Mouse (Mus musculus) hematopoietic stem cell, adult 5-6 weeks (primary cell): Measurements from ENCODE around the gene Pygb. TPM values are rescaled to one million over a fixed set of nuclear protein-coding genes. Genes with fewer than 3 reads are reported as not detected.

Experiments used
- ATAC-seq, 2 experiments: fragments of 125-278 bp in 1 of 2; replicated peaks in 1 of 2; 2 replicates each; pipeline ENCODE4 v1.8.0; 2016 to 2017; ENCODE audit warnings: inconsistent platforms in 2 of 2, mild to moderate bottlenecking in 2 of 2, moderate number of reproducible peaks in 2 of 2, low read depth in 1 of 2, moderate TSS enrichment in 1 of 2; ENCODE audit not compliant: low FRiP score in 2 of 2, poor library complexity in 2 of 2, severe bottlenecking in 2 of 2, insufficient read depth in 1 of 2, low TSS enrichment in 1 of 2
- total RNA-seq: library from RNA; stranded (forward); fragments of 172-1452, 232-1000 nt; gene quantifications from 2 replicates; pipeline ENCODE4 v1.2.3, GENCODE M21; 2017

Gene Pygb
- total RNA-seq, result 38.5 and 52.3 TPM in 2 replicates

DNA sequence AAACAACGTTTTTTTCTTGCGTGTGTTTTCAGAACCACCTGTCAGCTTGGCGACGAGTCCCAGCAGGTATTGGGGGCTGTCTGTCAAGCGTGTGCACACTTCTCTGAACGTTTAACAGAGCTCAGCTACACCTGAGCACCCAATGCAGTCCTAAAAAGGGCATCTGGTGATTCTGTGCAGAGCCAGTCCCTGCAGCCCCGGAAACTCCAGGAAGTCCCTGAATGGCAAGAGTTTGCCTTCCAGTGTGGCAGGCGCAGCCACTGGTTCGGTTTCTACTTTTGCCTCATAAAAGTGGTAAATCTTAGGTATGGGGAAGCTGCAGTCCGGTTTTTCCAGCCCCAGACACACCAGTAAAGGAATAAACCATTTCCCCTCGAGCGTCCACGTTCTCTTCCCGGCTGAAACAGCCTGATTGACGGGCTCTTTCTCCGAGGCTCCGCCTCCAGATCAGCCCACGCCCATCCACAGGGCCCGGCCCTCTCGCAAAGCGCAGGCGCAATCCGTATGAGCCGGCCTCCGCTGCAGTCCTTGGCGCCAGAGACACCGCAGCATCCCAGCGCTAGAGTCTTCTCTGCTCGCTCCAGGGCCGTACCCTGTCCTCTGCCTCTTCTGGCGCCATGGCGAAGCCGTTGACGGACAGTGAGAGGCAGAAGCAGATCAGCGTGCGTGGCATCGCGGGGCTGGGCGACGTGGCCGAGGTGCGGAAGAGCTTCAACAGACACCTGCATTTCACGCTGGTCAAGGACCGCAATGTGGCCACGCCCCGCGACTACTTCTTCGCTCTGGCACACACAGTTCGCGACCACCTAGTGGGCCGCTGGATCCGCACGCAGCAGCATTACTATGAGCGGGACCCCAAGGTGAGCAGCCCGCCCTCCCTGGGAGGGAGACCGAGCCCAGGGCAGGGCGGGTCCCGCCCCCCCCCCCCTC lies at the start of gene Pygb:
Gene Pygb, plus strand, starts transcription at position 485 of the 930 bp plus-strand sequence.
- ATAC-seq, result peak; percentile 94 to 97

GRCm38 (mm10) chr2:150737881-150738280 lies 48.7 kb upstream of the Pygb start:
- no peak for ATAC-seq

GRCm38 (mm10) chr2:150740145-150740841 lies 46.2 kb upstream of the Pygb start:
- ATAC-seq, result no peak

DNA sequence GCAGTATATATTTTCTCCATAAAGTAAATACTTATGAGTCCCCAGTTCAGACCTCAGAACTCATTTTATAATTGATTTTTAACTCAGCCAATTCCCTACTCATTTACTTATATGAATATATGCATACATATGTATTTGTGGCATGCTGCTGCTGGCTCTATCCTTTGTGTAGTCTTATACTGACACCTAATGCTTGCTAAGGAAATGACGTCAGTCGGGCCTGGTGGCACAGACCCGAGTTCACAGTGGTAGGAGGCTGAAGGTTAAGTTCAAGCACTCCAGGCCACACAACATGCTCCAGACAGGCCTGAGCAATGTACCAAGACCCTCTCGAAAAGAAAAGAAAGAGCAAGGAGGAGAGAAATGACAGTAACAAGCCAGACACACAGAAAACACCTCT lies 45.1 kb upstream of the Pygb start:
- peak; percentile 46 to 57; a peak in 3 of 4 replicates for ATAC-seq

GRCm38 (mm10) chr2:150745016-150745415 lies 41.5 kb upstream of the Pygb start:
- no peak for ATAC-seq

DNA sequence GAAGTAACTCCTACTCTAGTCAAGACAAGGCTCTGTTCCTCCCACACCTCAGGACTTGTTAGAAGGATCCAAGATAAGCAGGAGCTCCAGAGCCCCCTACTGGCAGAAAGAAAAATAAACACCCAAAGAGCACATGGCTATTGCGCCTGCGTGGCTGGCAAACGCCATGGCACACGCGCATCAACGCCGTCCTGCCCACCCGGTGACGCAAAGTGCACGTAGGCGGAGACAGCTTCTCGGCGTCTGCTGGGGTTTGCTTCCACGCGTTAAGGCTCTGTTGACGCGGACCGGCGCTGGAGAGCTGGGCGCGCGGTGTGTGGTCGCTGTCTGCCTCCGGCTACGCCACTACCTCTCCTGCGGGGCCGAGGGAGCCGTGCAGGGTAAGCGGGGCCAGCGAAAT lies 37.7 kb upstream of the Pygb start, which contains the start of gene Entpd6:
Gene Entpd6, plus strand, starts transcription at position 189 of the 400 bp plus-strand sequence.
- peak; percentile 91 to 93 for ATAC-seq

DNA sequence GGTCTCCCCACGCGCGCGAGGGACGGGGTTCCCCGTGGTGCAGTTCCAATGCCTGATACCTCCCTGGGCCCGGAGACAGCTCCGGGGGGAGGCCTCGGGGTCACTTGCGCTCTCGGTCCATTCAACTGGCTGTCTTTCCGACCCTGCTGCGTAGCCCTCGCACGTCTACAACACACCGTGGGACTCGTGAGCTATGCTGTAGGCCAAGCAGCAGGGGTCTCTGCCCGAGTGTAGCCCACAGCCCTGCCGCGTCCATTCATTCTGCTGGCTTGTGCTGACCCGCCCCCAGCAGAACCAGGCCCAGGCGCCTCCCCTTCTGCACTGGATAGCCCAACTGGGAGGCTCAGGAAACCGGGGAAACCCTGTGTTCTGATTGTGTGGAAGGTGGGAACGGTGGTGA lies 37.3 kb upstream of the Pygb start:
- ATAC-seq, result peak; percentile 24 to 29; a peak in 3 of 4 replicates

GRCm38 (mm10) chr2:150750129-150750979 lies 36.2 kb upstream of the Pygb start:
- ATAC-seq, result peak; percentile 52 to 65

DNA sequence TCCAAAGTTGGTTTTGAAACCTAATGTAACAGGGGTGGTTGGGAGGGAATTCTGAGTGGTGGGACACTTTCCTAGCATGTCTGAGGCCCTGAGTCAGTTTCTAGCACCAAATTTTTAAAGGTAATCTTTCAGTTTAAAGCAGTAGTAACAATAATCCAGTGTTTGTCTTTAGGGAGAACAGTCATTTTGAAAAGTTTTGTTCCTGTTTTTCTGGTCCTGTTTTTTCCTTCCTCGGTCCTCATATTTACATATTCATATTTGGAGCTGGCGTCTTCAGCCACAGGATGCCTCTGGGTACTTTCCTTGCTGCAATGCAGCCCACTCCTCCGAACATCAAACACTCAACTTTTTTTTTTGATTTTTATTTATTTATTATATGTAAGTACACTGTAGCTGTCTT lies 31.5 kb upstream of the Pygb start:
- no peak for ATAC-seq

DNA sequence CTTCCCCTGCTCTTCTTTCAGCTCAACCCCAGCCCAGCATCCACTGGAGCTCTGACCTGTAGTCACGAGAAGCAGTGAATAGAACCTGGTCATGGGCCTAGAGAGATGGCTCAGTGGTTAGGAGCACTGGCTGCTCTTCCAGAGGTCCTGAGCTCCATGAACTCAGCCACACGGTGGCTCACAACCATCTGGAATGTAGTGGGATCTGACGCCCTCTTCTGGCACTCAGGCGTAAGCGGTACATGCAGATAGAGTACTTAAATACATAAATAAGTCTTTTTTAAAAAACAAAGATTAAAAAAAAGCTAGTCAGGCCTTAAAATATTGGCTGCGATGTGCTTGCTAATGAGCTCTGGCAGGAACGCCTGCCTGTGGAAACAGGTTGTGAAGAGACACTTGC lies 25.1 kb upstream of the Pygb start:
- no peak for ATAC-seq

GRCm38 (mm10) chr2:150765619-150766018 lies 20.9 kb upstream of the Pygb start:
- no peak for ATAC-seq

DNA sequence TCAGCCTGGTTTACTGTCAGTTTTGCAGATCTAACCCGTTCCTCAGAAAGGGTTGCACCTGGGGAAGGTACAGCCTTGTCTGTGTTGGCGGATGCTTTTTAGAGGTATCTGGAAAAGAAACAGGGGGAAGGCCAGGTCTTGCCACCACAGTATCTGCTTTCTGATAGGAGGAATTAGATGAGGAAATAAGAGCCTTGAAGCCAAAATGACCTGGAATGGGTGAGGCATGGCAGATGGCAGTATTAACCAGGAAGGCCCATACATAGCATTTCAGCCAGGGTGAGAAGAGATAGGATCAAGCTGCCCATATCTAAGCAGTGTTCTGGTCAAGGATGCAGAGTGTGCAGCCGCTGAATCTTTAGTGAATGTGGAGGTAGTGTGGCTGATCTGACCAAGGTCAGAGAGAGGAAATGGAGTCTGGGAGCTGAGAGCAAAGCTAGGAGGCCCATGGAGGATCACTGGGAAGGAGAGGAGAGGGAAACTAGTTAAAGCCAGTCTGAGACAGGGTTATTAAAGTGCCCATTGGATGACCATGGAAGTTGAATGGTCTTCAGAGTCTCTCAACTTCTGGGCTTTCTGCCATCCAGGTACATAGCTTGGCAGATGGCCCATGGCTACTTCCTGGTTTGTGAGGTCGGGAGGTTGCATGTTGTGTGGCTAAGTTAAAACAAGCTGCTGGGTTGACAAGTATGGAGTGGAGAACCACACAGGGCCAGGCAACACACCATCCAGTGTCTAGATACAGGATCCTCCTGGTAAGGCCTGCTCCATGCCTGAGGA lies 20.3 kb upstream of the Pygb start:
- ATAC-seq, result no peak

- no peak for ATAC-seq
Measured at GRCm38 (mm10) chr2:150768678-150769077, 17.9 kb upstream of the Pygb start.

DNA sequence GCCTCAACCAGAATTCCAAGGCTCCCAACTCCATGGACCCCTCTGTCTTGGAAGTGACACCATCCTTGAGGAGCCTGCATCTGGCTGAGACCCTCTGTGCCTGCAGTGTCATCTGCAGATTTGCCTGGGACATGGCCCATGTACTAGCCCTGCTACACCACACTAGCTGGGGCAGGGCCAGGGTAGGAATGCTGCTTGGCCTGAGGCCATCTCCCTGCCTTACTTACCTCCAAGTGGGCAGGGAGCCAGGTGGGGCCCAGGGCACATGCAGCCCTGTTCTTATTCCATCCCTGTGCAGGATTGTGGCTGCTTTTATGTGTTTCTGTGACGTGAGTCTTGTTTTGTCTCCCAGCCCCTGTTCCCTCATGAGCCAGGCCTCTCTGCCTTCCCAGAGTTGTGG lies 15.8 kb upstream of the Pygb start:
- no peak for ATAC-seq

DNA sequence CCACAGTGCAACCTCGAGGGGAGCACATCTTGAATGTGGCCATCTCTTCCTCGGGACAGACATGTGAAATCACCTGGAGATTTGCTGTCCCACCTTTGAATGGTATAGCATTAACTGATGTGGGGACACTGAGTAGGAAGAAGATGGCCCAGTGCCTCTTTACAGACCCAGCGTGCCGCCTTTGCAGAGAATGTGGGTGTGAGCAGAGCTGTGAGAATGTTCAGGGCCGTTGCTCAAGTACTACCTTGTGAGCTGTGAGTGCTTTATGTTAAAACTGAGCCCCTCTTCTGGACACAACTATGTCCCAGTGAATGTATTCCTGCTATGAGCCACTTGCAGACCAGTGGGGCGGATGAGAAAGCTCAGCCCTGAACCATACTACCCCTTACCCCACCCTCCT lies 15.4 kb upstream of the Pygb start:
- ATAC-seq, result no peak

- no peak for ATAC-seq
Measured at GRCm38 (mm10) chr2:150771996-150772395, 14.5 kb upstream of the Pygb start.
